Mouse (Mus musculus) heart, postnatal 36 days (tissue): ENCODE data around the gene Supt3. TPM values are rescaled to one million over a fixed set of nuclear protein-coding genes. Genes with fewer than 3 reads are reported as not detected.

Experiments
- DNase-seq, 2 experiments: peaks; one replicate each; pipeline ENCODE4 v3.0.0; 2021 to 2022
- intact Hi-C: fragments of 180-260 bp; cut with DNase I; formaldehyde crosslinking; loops from one replicate; pipeline ENCODE4 v1.15.1; 2025
- total RNA-seq, 2 experiments: library from RNA; stranded (reverse); gene quantifications; 2 replicates each; pipeline ENCODE4 v1.2.3; 2021

Supt3 gene
- total RNA-seq, 2 experiments from 2014 or later: 14.4 to 15.6 TPM

GRCm38 (mm10) chr17:44777337-44777804, 419 bp downstream of the Supt3 start:
- DNase-seq: peak; percentile 59 to 73
- intact Hi-C loops: no loop called here

GRCm38 (mm10) chr17:44778141-44778540, 1.2 kb downstream of the Supt3 start:
- intact Hi-C loops: no loop called here
- no peak for DNase-seq

- no peak for DNase-seq
- intact Hi-C loops: no loop called here
Observed at GRCm38 (mm10) chr17:44780353-44780752, 3.4 kb downstream of the Supt3 start.

- intact Hi-C loops: no loop called here
- DNase-seq: no peak
Observed at GRCm38 (mm10) chr17:44782366-44782765, 5.4 kb downstream of the Supt3 start.

- intact Hi-C loops: no loop called here
- no peak for DNase-seq
Observed at GRCm38 (mm10) chr17:44783143-44783542, 6.2 kb downstream of the Supt3 start.

- intact Hi-C loops: no loop called here
- DNase-seq: no peak
Observed at GRCm38 (mm10) chr17:44788982-44789747, 12.2 kb downstream of the Supt3 start.

- intact Hi-C loops: no loop called here
- no peak for DNase-seq
Observed at GRCm38 (mm10) chr17:44792218-44792917, 15.4 kb downstream of the Supt3 start.

- no peak for DNase-seq
- intact Hi-C loops: no loop called here
Observed at GRCm38 (mm10) chr17:44797331-44797730, 20.4 kb downstream of the Supt3 start.

GRCm38 (mm10) chr17:44807031-44807430, 30.1 kb downstream of the Supt3 start:
- no peak for DNase-seq

GRCm38 (mm10) chr17:44814508-44815175, 37.7 kb downstream of the Supt3 start, which contains the start of gene Runx2:
Gene Runx2 (minus strand): TSS chr17:44814797.
- DNase-seq: no peak
- intact Hi-C loops: no loop called here

More at GRCm38 (mm10) chr17:44807031-44807430, 30.1 kb downstream of the Supt3 start:
- intact Hi-C loops: no loop called here

- DNase-seq: no peak
- intact Hi-C loops: no loop called here
Observed at GRCm38 (mm10) chr17:44818825-44819224, 41.9 kb downstream of the Supt3 start.

GRCm38 (mm10) chr17:44819816-44820215, 42.9 kb downstream of the Supt3 start:
- no peak for DNase-seq
- intact Hi-C loops: no loop called here

GRCm38 (mm10) chr17:44821940-44822339, 45.0 kb downstream of the Supt3 start:
- DNase-seq: no peak
- intact Hi-C loops: no loop called here

- intact Hi-C loops: no loop called here
Observed at GRCm38 (mm10) chr17:44827124-44827523, 50.2 kb downstream of the Supt3 start.

GRCm38 (mm10) chr17:44827964-44828363, 51.0 kb downstream of the Supt3 start:
- DNase-seq: no peak
- intact Hi-C loops: no loop called here

More at GRCm38 (mm10) chr17:44827124-44827523, 50.2 kb downstream of the Supt3 start:
- DNase-seq: no peak

- DNase-seq: no peak
- intact Hi-C loops: no loop called here
Observed at GRCm38 (mm10) chr17:44829587-44829986, 52.6 kb downstream of the Supt3 start.

GRCm38 (mm10) chr17:44831201-44831600, 54.2 kb downstream of the Supt3 start:
- DNase-seq: no peak
- intact Hi-C loops: no loop called here

GRCm38 (mm10) chr17:44842184-44842583, 65.2 kb downstream of the Supt3 start:
- intact Hi-C loops: no loop called here
- no peak for DNase-seq

- intact Hi-C loops: no loop called here
- no peak for DNase-seq
Observed at GRCm38 (mm10) chr17:44863165-44863564, 86.2 kb downstream of the Supt3 start.

GRCm38 (mm10) chr17:44893592-44893991, 116.6 kb downstream of the Supt3 start:
- DNase-seq: no peak

GRCm38 (mm10) chr17:44943536-44944090, 166.7 kb downstream of the Supt3 start:
- DNase-seq: no peak
- intact Hi-C loops: loop anchor here (10.0 kb wide), 1 partner anchor 489 kb away; no protein-coding TSS in a partner anchor

More at GRCm38 (mm10) chr17:44893592-44893991, 116.6 kb downstream of the Supt3 start:
- intact Hi-C loops: no loop called here
